Mouse (Mus musculus): ENCODE measurements at regions not wholly inside any gene's neighbourhood (a gene's known extent, or its start where the extent isn't known, plus 50 kb on each side); places are given as distances from the start of the nearest gene placed in this dataset.

- intact Hi-C loops (cut with DNase I) = no loop called here
- no peak overlapping the region for H3K27ac ChIP-seq
- no peak overlapping the region for H3K4me3 ChIP-seq
- no peak for TF ChIP-seq CTCF (IDR thresholded peaks at IDR 0.05)
- DNase-seq (ENCODE audit: extremely low spot score in 1 of 2, low spot score in 2 of 2) = no peak
Observed at GRCm38 (mm10) chr19:52707679-52708078, 332.3 kb downstream of the Xpnpep1 start.

GRCm38 (mm10) chr19:52661009-52661408 lies 379.0 kb downstream of the Xpnpep1 start:
- Histone ChIP-seq H3K4me3 (no peak overlapping the region), H3K27ac (no peak overlapping the region)
- intact Hi-C loops (cut with DNase I) = no loop called here
- TF ChIP-seq CTCF (IDR thresholded peaks at IDR 0.05) = no peak; the same call in 1 of the 2 replicates
- DNase-seq (ENCODE audit: extremely low spot score in 1 of 2, low spot score in 2 of 2) = no peak

- Histone ChIP-seq H3K27ac (no peak overlapping the region), H3K4me3 (no peak overlapping the region)
- no peak for DNase-seq (ENCODE audit: extremely low spot score in 1 of 2, low spot score in 2 of 2)
- intact Hi-C loops (cut with DNase I) = no loop called here
- TF ChIP-seq CTCF (IDR thresholded peaks at IDR 0.05) = no peak
Observed at GRCm38 (mm10) chr19:52647066-52648046, 383.3 kb downstream of the Ins1 start.

- Histone ChIP-seq H3K4me3 (no peak overlapping the region), H3K27ac (no peak overlapping the region)
- DNase-seq (ENCODE audit: extremely low spot score in 1 of 2, low spot score in 2 of 2) = no peak
- TF ChIP-seq CTCF (IDR thresholded peaks at IDR 0.05) = no peak
- intact Hi-C loops (cut with DNase I) = no loop called here
Observed at GRCm38 (mm10) chr19:52640228-52640627, 376.1 kb downstream of the Ins1 start.

- no peak for DNase-seq (ENCODE audit: extremely low spot score in 1 of 2, low spot score in 2 of 2)
- H3K4me3 ChIP-seq = no peak overlapping the region
- no peak for TF ChIP-seq CTCF (IDR thresholded peaks at IDR 0.05)
- intact Hi-C loops (cut with DNase I) = no loop called here
- no peak overlapping the region for H3K27ac ChIP-seq
Observed at GRCm38 (mm10) chr19:52632501-52632900, 368.4 kb downstream of the Ins1 start.

- intact Hi-C loops (cut with DNase I) = no loop called here
- Histone ChIP-seq H3K4me3 (no peak overlapping the region), H3K27ac (peak overlapping the region; percentile 51)
- peak in 1 of 2 experiments; percentile 11 for DNase-seq (ENCODE audit: extremely low spot score in 1 of 2, low spot score in 2 of 2)
- TF ChIP-seq CTCF (IDR thresholded peaks at IDR 0.05) = no peak
Observed at GRCm38 (mm10) chr19:52624310-52624709, 360.2 kb downstream of the Ins1 start.

- Histone ChIP-seq H3K4me3 (no peak overlapping the region), H3K27ac (0 out of 2 replicates have a peak overlapping the region, but pooled peaks have one; percentile 13)
- TF ChIP-seq CTCF (IDR thresholded peaks at IDR 0.05) = peak; percentile 51
- intact Hi-C loops (cut with DNase I) = loop anchor here (1.0 to 2.0 kb wide), 2 partner anchors 300 to 353 kb away; no protein-coding TSS in a partner anchor
- DNase-seq (ENCODE audit: extremely low spot score in 1 of 2, low spot score in 2 of 2) = no peak
Observed at GRCm38 (mm10) chr19:52623496-52623895, 359.4 kb downstream of the Ins1 start.

- Histone ChIP-seq H3K27ac (no peak overlapping the region), H3K4me3 (no peak overlapping the region)
- TF ChIP-seq CTCF (IDR thresholded peaks at IDR 0.05) = no peak
- intact Hi-C loops (cut with DNase I) = no loop called here
- DNase-seq (ENCODE audit: extremely low spot score in 1 of 2, low spot score in 2 of 2) = peak in 1 of 2 experiments; percentile 12
Observed at GRCm38 (mm10) chr19:52613353-52613752, 349.3 kb downstream of the Ins1 start.

GRCm38 (mm10) chr19:52606859-52607258 lies 342.8 kb downstream of the Ins1 start:
- DNase-seq (ENCODE audit: extremely low spot score in 1 of 2, low spot score in 2 of 2) = no peak
- Histone ChIP-seq H3K27ac (no peak overlapping the region), H3K4me3 (no peak overlapping the region)
- intact Hi-C loops (cut with DNase I) = no loop called here
- no peak for TF ChIP-seq CTCF (IDR thresholded peaks at IDR 0.05)

GRCm38 (mm10) chr19:52600410-52600809 lies 336.3 kb downstream of the Ins1 start:
- no peak overlapping the region for H3K4me3 ChIP-seq
- DNase-seq (ENCODE audit: extremely low spot score in 1 of 2, low spot score in 2 of 2) = no peak
- H3K27ac ChIP-seq = no peak overlapping the region
- TF ChIP-seq CTCF (IDR thresholded peaks at IDR 0.05) = no peak
- intact Hi-C loops (cut with DNase I) = no loop called here

GRCm38 (mm10) chr19:52565401-52565800 lies 301.3 kb downstream of the Ins1 start:
- Histone ChIP-seq H3K4me3 (no peak overlapping the region), H3K27ac (no peak overlapping the region)
- no peak for TF ChIP-seq CTCF (IDR thresholded peaks at IDR 0.05)
- no peak for DNase-seq (ENCODE audit: extremely low spot score in 1 of 2, low spot score in 2 of 2)
- intact Hi-C loops (cut with DNase I) = no loop called here

- Histone ChIP-seq H3K27ac (no peak overlapping the region), H3K4me3 (no peak overlapping the region)
- no peak for DNase-seq (ENCODE audit: extremely low spot score in 1 of 2, low spot score in 2 of 2)
- intact Hi-C loops (cut with DNase I) = no loop called here
- TF ChIP-seq CTCF (IDR thresholded peaks at IDR 0.05) = no peak
Observed at GRCm38 (mm10) chr19:52534758-52535157, 270.7 kb downstream of the Ins1 start.
